In genomic region chr3:55684892-55685291, GRCm38 (mm10) we compare ENCODE assay signal across 11 mouse cellular contexts.
A peak's percentile ranks its signal among the peaks of the same experiment; 100 is the strongest.
DNase-seq lines count a peak whose midpoint lies in the region; ATAC-seq and TF ChIP-seq lines count a peak whose summit lies in the region.
"Had no signal": no experiment of that assay in that cellular context is flagged by ENCODE, and none has a peak within 500 bp of the region (broad histone marks: within the 10 kb centered on the region; RNA-seq: fewer than 3 reads in every experiment).

No protein-coding gene starts in this region.

- H3K4me3 ChIP-seq in hindbrain, embryonic 12.5 days = no peak overlapping the region
- no peak overlapping the region for H3K4me3 ChIP-seq in neural tube, embryonic 13.5 days
- no peak overlapping the region for H3K4me3 ChIP-seq in lung, adult 2 months (replicated peaks; ENCODE audit: extremely low read depth, low read depth, low read length)

- no peak for TF ChIP-seq CTCF in lung, adult 2 months (IDR thresholded peaks at IDR 0.05; ENCODE audit: insufficient read depth, low read length)

- DNase-seq in frontal cortex, postnatal 14 days (ENCODE audit: low spot score in 2 of 2) = no peak
- peak; percentile 14 for DNase-seq in cerebellum, adult 9-11 months
- no peak for DNase-seq in lung, postnatal 14 days
- no peak for DNase-seq in lung, adult 2 months
- DNase-seq: kidney, adult 8-10 months; liver, postnatal 0 days had no signal

- peak overlapping the region; percentile 72 for H3K27ac ChIP-seq in hindbrain, embryonic 12.5 days
- peak overlapping the region; percentile 86 for H3K27ac ChIP-seq in neural tube, embryonic 13.5 days (replicated peaks)

- H3K4me2 ChIP-seq in hindbrain, embryonic 12.5 days (replicated peaks) = no peak overlapping the region
- no peak overlapping the region for H3K4me2 ChIP-seq in neural tube, embryonic 13.5 days

- H3K4me1 ChIP-seq in hindbrain, embryonic 12.5 days = peaks cover 30% of the 10 kb centered on the region
- H3K4me1 ChIP-seq in neural tube, embryonic 13.5 days (replicated peaks) = peaks cover 59% of the 10 kb centered on the region
- no peaks in the 10 kb centered on the region for H3K4me1 ChIP-seq in lung, adult 2 months (ENCODE audit: control insufficient read depth, insufficient read depth, low read length)

- no peak for TF ChIP-seq POLR2A in lung, adult 2 months (IDR thresholded peaks at IDR 0.05; ENCODE audit: borderline replicate concordance, extremely low read depth, low read depth, low read length)

- H3K9ac ChIP-seq in hindbrain, embryonic 12.5 days = no peak overlapping the region
- peak overlapping the region; percentile 35; the same call in 1 of the 2 replicates for H3K9ac ChIP-seq in neural tube, embryonic 13.5 days
- H3K9ac ChIP-seq: liver, postnatal 0 days had no signal

- H3K9me3 ChIP-seq in hindbrain, embryonic 12.5 days (replicated peaks) = no peaks in the 10 kb centered on the region
- no peaks in the 10 kb centered on the region for H3K9me3 ChIP-seq in neural tube, embryonic 13.5 days

- ATAC-seq in frontal cortex, adult (ENCODE audit: low TSS enrichment) = peak; percentile 73
- ATAC-seq in hindbrain, embryonic 12.5 days (ENCODE audit: low FRiP score) = no peak; the same call in 1 of the 2 replicates
- peak; percentile 57; the same call in 1 of the 2 replicates for ATAC-seq in neural tube, embryonic 13.5 days (ENCODE audit: low read depth)
- ATAC-seq in inflammation-experienced regulatory T-cells, adult 6 months = no peak
- ATAC-seq: liver, postnatal 0 days had no signal

- no peaks in the 10 kb centered on the region for H3K36me3 ChIP-seq in hindbrain, embryonic 12.5 days
- 0 out of 2 replicates have a peak, but pooled peaks cover under 1% of the 10 kb centered on the region for H3K36me3 ChIP-seq in neural tube, embryonic 13.5 days

- no peaks in the 10 kb centered on the region for H3K27me3 ChIP-seq in hindbrain, embryonic 12.5 days
- H3K27me3 ChIP-seq in neural tube, embryonic 13.5 days = no peaks in the 10 kb centered on the region
- H3K27me3 ChIP-seq: CH12.LX had no signal

- WGBS in hindbrain, embryonic 12.5 days = 25% methylated on average over 4 of the region's 4 CpGs
- 22% methylated on average over 4 of the region's 4 CpGs for WGBS in neural tube, embryonic 13.5 days
- WGBS in lung, adult 2 months = 64% methylated on average over 4 of the region's 4 CpGs

Comparison
In these comparisons a context has a peak if more than half of its experiments do, and no peak if none do; other contexts are left out.
1. ATAC-seq: peak in frontal cortex, adult (single experiment) and neural tube, embryonic 13.5 days (single experiment); none in hindbrain, embryonic 12.5 days (single experiment) and inflammation-experienced regulatory T-cells, adult 6 months (single experiment).